Mouse (Mus musculus) CH12F3 (cell line): ENCODE results near the gene Hoxa11.

Experiments
- in situ Hi-C: fragments of 300-500 bp; cut with MboI; formaldehyde crosslinking; loops from 2 replicates; pipeline ENCODE4 v1.14.3; 2020; ENCODE audit warnings: low sequenced_read_pairs

The Hoxa11 gene

GRCm38 (mm10) chr6:52265913-52266665 is 20.5 kb upstream of the Hoxa11 start:
- in situ Hi-C loops: loop anchor here (25.0 kb wide), 2 partner anchors 571 to 646 kb away; no protein-coding TSS in a partner anchor

GRCm38 (mm10) chr6:52265306-52265912 is 19.8 kb upstream of the Hoxa11 start:
- in situ Hi-C loops: loop anchor here (25.0 kb wide), 2 partner anchors 572 to 647 kb away; no protein-coding TSS in a partner anchor

GRCm38 (mm10) chr6:52264106-52264790 is 18.6 kb upstream of the Hoxa11 start:
- in situ Hi-C loops: loop anchor here (25.0 kb wide), 2 partner anchors 573 to 648 kb away; no protein-coding TSS in a partner anchor

- in situ Hi-C loops: loop anchor here (25.0 kb wide), 2 partner anchors 574 to 649 kb away; no protein-coding TSS in a partner anchor
Measured at GRCm38 (mm10) chr6:52263321-52263585, 17.6 kb upstream of the Hoxa11 start.

- in situ Hi-C loops: loop anchor here (25.0 kb wide), 2 partner anchors 575 to 650 kb away; no protein-coding TSS in a partner anchor
Measured at GRCm38 (mm10) chr6:52262463-52263320, 17.1 kb upstream of the Hoxa11 start.

GRCm38 (mm10) chr6:52261751-52262462 is 16.3 kb upstream of the Hoxa11 start:
- in situ Hi-C loops: loop anchor here (25.0 kb wide), 2 partner anchors 575 to 650 kb away; no protein-coding TSS in a partner anchor

- in situ Hi-C loops: loop anchor here (25.0 kb wide), 2 partner anchors 576 to 651 kb away; no protein-coding TSS in a partner anchor
Measured at GRCm38 (mm10) chr6:52260654-52261575, 15.3 kb upstream of the Hoxa11 start, which contains the start of gene Hoxa13. TSS of gene Hoxa13 (minus strand) at chr6:52260880.

GRCm38 (mm10) chr6:52259811-52260261 is 14.2 kb upstream of the Hoxa11 start:
- in situ Hi-C loops: loop anchor here (25.0 kb wide), 2 partner anchors 577 to 652 kb away; no protein-coding TSS in a partner anchor

GRCm38 (mm10) chr6:52259081-52259790 is 13.6 kb upstream of the Hoxa11 start:
- in situ Hi-C loops: loop anchor here (25.0 kb wide), 2 partner anchors 578 to 653 kb away; no protein-coding TSS in a partner anchor

- in situ Hi-C loops: loop anchor here (25.0 kb wide), 2 partner anchors 580 to 655 kb away; no protein-coding TSS in a partner anchor
Measured at GRCm38 (mm10) chr6:52256956-52257355, 11.3 kb upstream of the Hoxa11 start.

GRCm38 (mm10) chr6:52253511-52254500 is 8.2 kb upstream of the Hoxa11 start:
- in situ Hi-C loops: loop anchor here (25.0 kb wide), 2 partner anchors 583 to 658 kb away; no protein-coding TSS in a partner anchor

- in situ Hi-C loops: loop anchor here (25.0 kb wide), 2 partner anchors 584 to 659 kb away; no protein-coding TSS in a partner anchor
Measured at GRCm38 (mm10) chr6:52252775-52253376, 7.3 kb upstream of the Hoxa11 start.

GRCm38 (mm10) chr6:52252016-52252774 is 6.6 kb upstream of the Hoxa11 start:
- in situ Hi-C loops: loop anchor here (25.0 kb wide), 2 partner anchors 585 to 660 kb away; no protein-coding TSS in a partner anchor

GRCm38 (mm10) chr6:52251177-52251879 is 5.7 kb upstream of the Hoxa11 start:
- in situ Hi-C loops: loop anchor here (25.0 kb wide), 2 partner anchors 586 to 661 kb away; no protein-coding TSS in a partner anchor
